Mouse (Mus musculus): Measurements from ENCODE around the gene Dusp9. TPM values are rescaled to one million over a fixed set of nuclear protein-coding genes. Genes with fewer than 3 reads are reported as not detected.

Gene Dusp9
- total and polyA plus RNA-seq, 3 experiments = 4.7 to 5.2 TPM; not detected in 1

DNA sequence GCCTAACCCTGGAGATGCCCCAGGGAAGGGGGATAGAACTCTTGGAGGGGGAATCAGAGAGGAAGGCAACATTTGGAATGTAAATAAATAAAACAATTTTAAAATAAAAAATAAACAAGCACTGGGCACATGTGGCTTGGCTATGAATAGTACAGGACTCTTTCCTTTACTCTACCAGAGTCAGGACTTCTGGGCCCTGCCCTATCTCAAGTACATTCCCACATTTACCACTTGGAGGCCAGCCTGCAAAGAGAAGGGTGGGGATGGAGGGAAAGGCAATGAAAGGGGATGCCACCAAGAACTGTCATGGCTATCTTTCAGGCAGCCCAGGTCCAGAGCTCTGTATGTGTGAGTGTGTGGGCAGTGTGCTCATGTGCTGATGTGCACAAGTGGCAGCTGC is 19.8 kb upstream of the Dusp9 start:
- Histone ChIP-seq H3K9me3 (replicated peaks; ENCODE audit: insufficient read depth, low read length) (no peaks in the 10 kb centered on the region), H3K79me2 (ENCODE audit: control insufficient read depth, insufficient read depth, low read length, poor library complexity) (no peaks in the 10 kb centered on the region), H3K9ac (ENCODE audit: control insufficient read depth, low read depth, low read length, poor library complexity, severe bottlenecking) (no peak overlapping the region)

DNA sequence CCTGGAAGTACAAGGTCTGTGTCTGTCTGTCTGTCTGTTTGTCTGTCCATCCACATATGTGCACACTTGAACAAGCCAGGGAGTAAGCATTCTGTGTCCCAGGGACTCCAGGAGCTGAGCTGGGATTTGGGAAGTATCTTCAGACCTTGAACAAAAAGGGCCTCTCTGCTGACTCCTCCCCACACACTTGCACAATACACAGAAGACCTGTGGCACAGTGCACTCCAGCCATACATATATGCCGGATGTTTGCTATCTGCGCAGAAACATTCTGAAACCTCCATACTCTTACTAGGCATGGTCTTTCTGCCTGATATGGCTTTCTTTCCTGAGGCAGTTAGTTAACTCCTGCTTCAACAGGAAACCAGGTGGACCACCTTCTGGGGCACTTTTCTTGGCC is 19.3 kb upstream of the Dusp9 start:
- TF ChIP-seq ZNF384 (IDR thresholded peaks at IDR 0.05; ENCODE audit: low read depth, low read length) = no peak
- no peak for TF ChIP-seq HCFC1 (IDR thresholded peaks at IDR 0.05; ENCODE audit: low read depth, low read length)
- no peak for TF ChIP-seq MEF2A (IDR thresholded peaks at IDR 0.05; ENCODE audit: extremely low read depth, insufficient replicate concordance, low read depth, low read length, poor library complexity, severe bottlenecking)
- TF ChIP-seq USF2 (IDR thresholded peaks at IDR 0.05; ENCODE audit: borderline replicate concordance in 1 of 2, insufficient read depth in 1 of 2, low read depth in 1 of 2, low read length in 2 of 2) = no peak
- no peak for TF ChIP-seq NELFE (IDR thresholded peaks at IDR 0.05; ENCODE audit: low read depth, low read length)
- no peak for TF ChIP-seq EP300 (IDR thresholded peaks at IDR 0.05; ENCODE audit: low read depth in 1 of 2, low read length in 2 of 2)
- no peak for TF ChIP-seq ETS1 (IDR thresholded peaks at IDR 0.05; ENCODE audit: low read depth, low read length)
- TF ChIP-seq CHD1 (IDR thresholded peaks at IDR 0.05; ENCODE audit: low read depth, low read length) = no peak
- TF ChIP-seq ZMIZ1 (IDR thresholded peaks at IDR 0.05; ENCODE audit: low read depth, low read length) = no peak
- TF ChIP-seq KAT2A (conservative IDR thresholded peaks at IDR 0.05; ENCODE audit: low read depth, low read length) = no peak
- no peak for TF ChIP-seq JUND (IDR thresholded peaks at IDR 0.05; ENCODE audit: low read depth, low read length)
- no peak for TF ChIP-seq POLR2A (IDR thresholded peaks at IDR 0.05; ENCODE audit: control insufficient read depth in 1 of 2, insufficient read depth in 1 of 2, low read depth in 1 of 2, low read length in 2 of 2, poor library complexity in 1 of 2)
- TF ChIP-seq CTCF (IDR thresholded peaks at IDR 0.05 in 2 of 3, conservative IDR thresholded peaks at IDR 0.05 in 1 of 3; ENCODE audit: control insufficient read depth in 1 of 3, insufficient read depth in 1 of 3, low read depth in 2 of 3, low read length in 3 of 3, poor library complexity in 1 of 3, severe bottlenecking in 1 of 3) = no peak
- Histone ChIP-seq H3K79me2 (ENCODE audit: control insufficient read depth, insufficient read depth, low read length, poor library complexity) (no peaks in the 10 kb centered on the region), H3K4me1 (ENCODE audit: control insufficient read depth in 1 of 2, insufficient read depth in 2 of 2, low read length in 2 of 2) (no peaks in the 10 kb centered on the region), H3K9me3 (replicated peaks; ENCODE audit: insufficient read depth, low read length) (no peaks in the 10 kb centered on the region), H3K4me3 (ENCODE audit: control insufficient read depth in 1 of 2, insufficient read depth in 1 of 2, low read depth in 2 of 2, low read length in 2 of 2) (no peak overlapping the region), H3K27me3 (ENCODE audit: control insufficient read depth in 1 of 2, insufficient read depth in 2 of 2, low read length in 2 of 2) (peaks cover 1 to 2% of the 10 kb centered on the region in 2 experiments; a peak in 2 of 4 replicates), H3K36me3 (ENCODE audit: control insufficient read depth in 1 of 2, insufficient read depth in 2 of 2, low read length in 2 of 2) (no peaks in the 10 kb centered on the region), H3K27ac (ENCODE audit: control insufficient read depth, low read depth, low read length) (no peak overlapping the region), H3K9ac (ENCODE audit: control insufficient read depth, low read depth, low read length, poor library complexity, severe bottlenecking) (no peak overlapping the region)
- DNase-seq (ENCODE audit: low read depth, low spot score) = no peak

More for the DNA sequence above, 19.8 kb upstream of the Dusp9 start:
- no peak for TF ChIP-seq RAD21 (IDR thresholded peaks at IDR 0.05; ENCODE audit: low read depth, low read length)
- DNase-seq (ENCODE audit: low read depth, low spot score) = no peak
- H3K4me3 ChIP-seq (ENCODE audit: control insufficient read depth in 1 of 2, insufficient read depth in 1 of 2, low read depth in 2 of 2, low read length in 2 of 2) = no peak overlapping the region
- no peaks in the 10 kb centered on the region for H3K36me3 ChIP-seq (ENCODE audit: control insufficient read depth in 1 of 2, insufficient read depth in 2 of 2, low read length in 2 of 2)
- H3K27ac ChIP-seq (ENCODE audit: control insufficient read depth, low read depth, low read length) = no peak overlapping the region
- no peaks in the 10 kb centered on the region for H3K4me1 ChIP-seq (ENCODE audit: control insufficient read depth in 1 of 2, insufficient read depth in 2 of 2, low read length in 2 of 2)
- H3K27me3 ChIP-seq (ENCODE audit: control insufficient read depth in 1 of 2, insufficient read depth in 2 of 2, low read length in 2 of 2) = peaks cover 1 to 2% of the 10 kb centered on the region in 2 experiments; a peak in 3 of 4 replicates

DNA sequence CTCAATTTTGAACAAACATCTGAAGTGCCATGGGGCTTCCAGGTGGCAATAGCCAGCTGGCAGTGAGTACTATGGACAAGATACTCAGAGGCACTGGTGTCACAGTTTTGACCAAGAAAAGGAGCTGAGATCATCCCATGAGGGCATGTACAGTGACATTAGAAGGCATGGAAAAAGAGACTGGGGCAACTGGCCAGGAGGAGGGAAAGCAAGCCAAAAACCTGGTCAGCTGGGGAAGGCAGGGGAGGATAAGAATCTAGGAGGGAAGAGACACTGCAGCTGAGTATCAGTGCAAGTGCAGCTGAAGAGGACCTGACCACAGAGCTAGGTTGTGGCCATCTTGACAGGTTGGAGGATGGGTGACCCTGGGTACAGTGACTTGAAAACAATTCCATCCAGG is 12.2 kb upstream of the Dusp9 start:
- Histone ChIP-seq H3K9me3 (replicated peaks; ENCODE audit: insufficient read depth, low read length) (no peaks in the 10 kb centered on the region), H3K27me3 (ENCODE audit: control insufficient read depth in 1 of 2, insufficient read depth in 2 of 2, low read length in 2 of 2) (peaks cover 1 to 2% of the 10 kb centered on the region in 2 experiments; a peak in 2 of 4 replicates), H3K4me1 (ENCODE audit: control insufficient read depth in 1 of 2, insufficient read depth in 2 of 2, low read length in 2 of 2) (no peaks in the 10 kb centered on the region), H3K4me3 (ENCODE audit: control insufficient read depth in 1 of 2, insufficient read depth in 1 of 2, low read depth in 2 of 2, low read length in 2 of 2) (no peak overlapping the region), H3K27ac (ENCODE audit: control insufficient read depth, low read depth, low read length) (no peak overlapping the region), H3K9ac (ENCODE audit: control insufficient read depth, low read depth, low read length, poor library complexity, severe bottlenecking) (no peak overlapping the region), H3K36me3 (ENCODE audit: control insufficient read depth in 1 of 2, insufficient read depth in 2 of 2, low read length in 2 of 2) (no peaks in the 10 kb centered on the region), H3K79me2 (ENCODE audit: control insufficient read depth, insufficient read depth, low read length, poor library complexity) (no peaks in the 10 kb centered on the region)
- no peak for TF ChIP-seq RAD21 (IDR thresholded peaks at IDR 0.05; ENCODE audit: low read depth, low read length)
- TF ChIP-seq MAZ (IDR thresholded peaks at IDR 0.05; ENCODE audit: low read depth, low read length) = no peak
- TF ChIP-seq MXI1 (IDR thresholded peaks at IDR 0.05; ENCODE audit: low read depth, low read length) = no peak
- no peak for TF ChIP-seq JUND (IDR thresholded peaks at IDR 0.05; ENCODE audit: low read depth, low read length)
- TF ChIP-seq ELF1 (IDR thresholded peaks at IDR 0.05; ENCODE audit: low read depth, low read length) = no peak
- DNase-seq (ENCODE audit: low read depth, low spot score) = no peak
